Mouse (Mus musculus): ENCODE measurements at regions not wholly inside any gene's neighbourhood (a gene's known extent, or its start where the extent isn't known, plus 50 kb on each side); places are given as distances from the start of the nearest gene placed in this dataset.

DNA sequence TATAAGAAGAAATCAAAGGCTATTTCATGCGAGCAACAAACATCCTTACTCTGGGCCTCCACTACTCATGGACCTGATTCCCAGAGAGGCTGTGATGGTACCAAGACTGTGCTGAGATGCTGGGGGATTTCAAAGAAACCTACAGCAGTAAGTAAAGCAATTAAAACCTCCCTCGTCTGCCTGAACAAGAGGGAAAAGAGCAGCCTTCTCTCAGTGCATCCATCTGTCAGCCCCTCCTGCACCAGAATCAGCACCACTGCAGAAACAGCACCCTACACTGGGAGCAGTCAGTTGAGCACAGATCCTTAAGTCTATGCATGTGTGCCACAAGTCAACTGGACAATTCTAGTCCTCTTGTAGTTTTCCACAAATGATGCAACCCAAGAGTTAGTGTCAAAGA is 500.6 kb downstream of the Galc start:
- Histone ChIP-seq H3K4me3 (ENCODE audit: low read depth, low read length) (no peak overlapping the region), H3K4me1 (replicated peaks; ENCODE audit: control insufficient read depth, insufficient read depth, low read length) (no peaks in the 10 kb centered on the region), H3K27ac (ENCODE audit: low read depth) (no peak overlapping the region)

GRCm38 (mm10) chr12:97750166-97750565 is 509.1 kb downstream of the Galc start:
- WGBS: 51% methylated on average over 2 of the region's 2 CpGs
- no peak overlapping the region for H3K4me2 ChIP-seq (ENCODE audit: low read length)
- no peak for DNase-seq (ENCODE audit: low spot score)
- no peak for ATAC-seq (replicated peaks; ENCODE audit: low FRiP score, low TSS enrichment, low read depth)
- H3K27ac ChIP-seq (ENCODE audit: low read depth): no peak overlapping the region
- no peak overlapping the region for H3K9ac ChIP-seq (ENCODE audit: low read length)
- H3K4me1 ChIP-seq (replicated peaks; ENCODE audit: control insufficient read depth, insufficient read depth, low read length): no peaks in the 10 kb centered on the region
- no peak overlapping the region for H3K4me3 ChIP-seq (ENCODE audit: low read depth, low read length)
- no peaks in the 10 kb centered on the region for H3K9me3 ChIP-seq (ENCODE audit: control insufficient read depth, low read length)
- no peaks in the 10 kb centered on the region for H3K27me3 ChIP-seq (replicated peaks; ENCODE audit: control insufficient read depth, insufficient read depth, low read length)
- no peaks in the 10 kb centered on the region for H3K36me3 ChIP-seq (ENCODE audit: control insufficient read depth, insufficient read depth, low read length)

More for the DNA sequence above, 500.6 kb downstream of the Galc start:
- H3K36me3 ChIP-seq (ENCODE audit: control insufficient read depth, insufficient read depth, low read length): no peaks in the 10 kb centered on the region
- DNase-seq (ENCODE audit: low spot score): no peak
- no peak overlapping the region for H3K9ac ChIP-seq (ENCODE audit: low read length)
- no peaks in the 10 kb centered on the region for H3K27me3 ChIP-seq (replicated peaks; ENCODE audit: control insufficient read depth, insufficient read depth, low read length)
- H3K4me2 ChIP-seq (ENCODE audit: low read length): no peak overlapping the region
- no peak for ATAC-seq (replicated peaks; ENCODE audit: low FRiP score, low TSS enrichment, low read depth)
- 65% methylated on average over 2 of the region's 2 CpGs for WGBS
- H3K9me3 ChIP-seq (ENCODE audit: control insufficient read depth, low read length): no peaks in the 10 kb centered on the region

DNA sequence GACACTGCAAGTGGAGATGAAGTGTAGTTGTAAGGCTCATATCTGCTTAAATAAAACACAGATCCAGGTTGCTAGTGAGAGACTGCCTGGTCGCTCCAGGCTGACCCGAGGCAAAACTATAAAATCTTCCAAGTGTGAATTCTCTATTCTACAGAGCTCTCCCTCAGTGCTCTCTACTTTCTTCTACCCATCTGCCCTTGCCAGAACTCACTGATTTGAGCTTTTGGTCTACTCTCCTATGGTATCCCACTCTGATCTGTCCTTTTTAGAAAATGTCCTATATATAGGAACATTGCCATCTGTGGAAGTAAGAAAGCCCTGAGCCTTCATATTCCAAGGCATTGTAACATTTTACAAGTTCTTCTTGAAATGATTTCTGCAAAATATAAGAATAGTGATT is 518.3 kb downstream of the Galc start:
- no peak overlapping the region for H3K4me3 ChIP-seq (ENCODE audit: low read depth, low read length)
- H3K27ac ChIP-seq (ENCODE audit: low read depth): no peak overlapping the region
- H3K27me3 ChIP-seq (replicated peaks; ENCODE audit: control insufficient read depth, insufficient read depth, low read length): no peaks in the 10 kb centered on the region
- no peaks in the 10 kb centered on the region for H3K9me3 ChIP-seq (ENCODE audit: control insufficient read depth, low read length)
- ATAC-seq (replicated peaks; ENCODE audit: low FRiP score, low TSS enrichment, low read depth): no peak
- no peaks in the 10 kb centered on the region for H3K36me3 ChIP-seq (ENCODE audit: control insufficient read depth, insufficient read depth, low read length)
- H3K9ac ChIP-seq (ENCODE audit: low read length): no peak overlapping the region
- WGBS: 67% methylated on average over 2 of the region's 2 CpGs
- no peak for DNase-seq (ENCODE audit: low spot score)
- no peaks in the 10 kb centered on the region for H3K4me1 ChIP-seq (replicated peaks; ENCODE audit: control insufficient read depth, insufficient read depth, low read length)
- H3K4me2 ChIP-seq (ENCODE audit: low read length): no peak overlapping the region

GRCm38 (mm10) chr12:97732078-97732580 is 527.1 kb downstream of the Galc start:
- H3K9ac ChIP-seq (ENCODE audit: low read length): no peak overlapping the region

DNA sequence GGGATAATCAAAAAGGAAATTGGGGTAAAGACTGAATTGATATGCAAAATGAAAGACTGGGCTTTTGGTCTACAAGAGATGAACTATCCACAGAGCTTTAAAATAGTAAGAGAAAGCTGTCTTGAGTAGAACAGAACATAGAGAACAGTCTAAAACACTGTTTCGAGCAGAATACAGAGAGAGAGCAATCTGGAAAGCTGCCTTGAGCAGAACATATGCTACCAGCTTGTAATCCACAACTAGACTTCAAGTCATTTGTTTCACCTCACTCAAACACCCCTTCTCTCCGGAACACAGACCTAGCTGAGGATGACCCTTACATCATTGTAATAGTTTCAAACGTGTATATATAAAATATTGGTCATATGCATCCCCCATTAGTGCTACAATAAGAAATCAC is 538.7 kb downstream of the Galc start:
- no peak overlapping the region for H3K4me2 ChIP-seq (ENCODE audit: low read length)
- H3K27me3 ChIP-seq (replicated peaks; ENCODE audit: control insufficient read depth, insufficient read depth, low read length): no peaks in the 10 kb centered on the region
- H3K27ac ChIP-seq (ENCODE audit: low read depth): no peak overlapping the region
- no peaks in the 10 kb centered on the region for H3K36me3 ChIP-seq (ENCODE audit: control insufficient read depth, insufficient read depth, low read length)
- H3K4me1 ChIP-seq (replicated peaks; ENCODE audit: control insufficient read depth, insufficient read depth, low read length): no peaks in the 10 kb centered on the region
- 0 out of 2 replicates have a peak, but pooled peaks cover 4% of the 10 kb centered on the region for H3K9me3 ChIP-seq (ENCODE audit: control insufficient read depth, low read length)
- DNase-seq (ENCODE audit: low spot score): no peak
- H3K4me3 ChIP-seq (ENCODE audit: low read depth, low read length): no peak overlapping the region
- WGBS: 77% methylated on average over 3 of the region's 3 CpGs
- H3K9ac ChIP-seq (ENCODE audit: low read length): no peak overlapping the region
- no peak for ATAC-seq (replicated peaks; ENCODE audit: low FRiP score, low TSS enrichment, low read depth)

More at GRCm38 (mm10) chr12:97732078-97732580, 527.1 kb downstream of the Galc start:
- Histone ChIP-seq H3K4me1 (replicated peaks; ENCODE audit: control insufficient read depth, insufficient read depth, low read length) (no peaks in the 10 kb centered on the region), H3K27ac (ENCODE audit: low read depth) (no peak overlapping the region), H3K4me3 (ENCODE audit: low read depth, low read length) (no peak overlapping the region), H3K27me3 (replicated peaks; ENCODE audit: control insufficient read depth, insufficient read depth, low read length) (no peaks in the 10 kb centered on the region), H3K36me3 (ENCODE audit: control insufficient read depth, insufficient read depth, low read length) (no peaks in the 10 kb centered on the region), H3K9me3 (ENCODE audit: control insufficient read depth, low read length) (no peaks in the 10 kb centered on the region), H3K4me2 (ENCODE audit: low read length) (no peak overlapping the region)
- 92% methylated on average over 6 of the region's 6 CpGs for WGBS
- no peak for ATAC-seq (replicated peaks; ENCODE audit: low FRiP score, low TSS enrichment, low read depth)
- no peak for DNase-seq (ENCODE audit: low spot score)

DNA sequence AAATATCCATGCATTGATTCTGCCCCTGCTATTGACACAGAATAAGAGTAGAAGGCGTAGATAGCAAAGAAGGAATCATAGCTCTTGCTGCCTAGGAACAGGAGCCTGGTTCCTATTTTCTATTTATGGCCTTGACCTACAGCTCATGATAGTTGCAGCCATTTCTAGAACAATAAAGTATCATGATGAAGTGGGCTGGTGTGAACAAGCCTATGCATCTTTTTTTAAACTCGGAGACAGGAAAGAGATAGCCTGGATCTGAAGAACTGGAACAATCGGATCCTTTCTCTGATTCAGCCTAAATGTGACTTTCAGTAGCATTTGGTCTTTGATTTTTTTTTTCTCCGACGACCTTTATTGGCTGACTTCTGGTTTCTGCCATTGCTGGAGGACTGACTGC is 541.4 kb downstream of the Galc start:
- no peak overlapping the region for H3K4me3 ChIP-seq (ENCODE audit: low read depth, low read length)
- H3K4me1 ChIP-seq (replicated peaks; ENCODE audit: control insufficient read depth, insufficient read depth, low read length): no peaks in the 10 kb centered on the region
- no peak for DNase-seq (ENCODE audit: low spot score)
- H3K9ac ChIP-seq (ENCODE audit: low read length): no peak overlapping the region
- WGBS: 84% methylated on average over 5 of the region's 5 CpGs
- H3K36me3 ChIP-seq (ENCODE audit: control insufficient read depth, insufficient read depth, low read length): no peaks in the 10 kb centered on the region
- 0 out of 2 replicates have a peak, but pooled peaks cover 4% of the 10 kb centered on the region for H3K9me3 ChIP-seq (ENCODE audit: control insufficient read depth, low read length)
- H3K27me3 ChIP-seq (replicated peaks; ENCODE audit: control insufficient read depth, insufficient read depth, low read length): no peaks in the 10 kb centered on the region
- H3K4me2 ChIP-seq (ENCODE audit: low read length): no peak overlapping the region
- no peak for ATAC-seq (replicated peaks; ENCODE audit: low FRiP score, low TSS enrichment, low read depth)
- H3K27ac ChIP-seq (ENCODE audit: low read depth): no peak overlapping the region
